Mouse (Mus musculus) neural tube, embryonic 14.5 days (tissue): ENCODE results near the gene Ndel1. TPM values are rescaled to one million over a fixed set of nuclear protein-coding genes. Genes with fewer than 3 reads are reported as not detected.

Experiments used
- polyA plus RNA-seq: library from polyadenylated mRNA; unstranded; fragments of >200 nt; fragmentation: Nextera tagmentation; extraction: Ambion mirVana; gene quantifications from 2 replicates; pipeline ENCODE4 v1.2.1, GENCODE M21; 2014

The Ndel1 gene
- polyA plus RNA-seq, 1 experiment from 2014 or later = 96.3 TPM

Other genes with a start within 250 kb of the Ndel1 start
- 92.2 and 112 TPM in 2 replicates for gene Myh10, start 180.3 kb downstream of the Ndel1 start, polyA plus RNA-seq
- not detected in 2 replicates for gene Rnf222, start 16.7 kb upstream of the Ndel1 start, polyA plus RNA-seq
- gene Rpl26, start 29.7 kb upstream of the Ndel1 start, polyA plus RNA-seq = 594 and 606 TPM in 2 replicates
- gene Odf4, start 55.2 kb upstream of the Ndel1 start, polyA plus RNA-seq = 0.89 and 1.3 TPM in 2 replicates
- gene Arhgef15, start 85.6 kb upstream of the Ndel1 start, polyA plus RNA-seq = 20.4 and 24.7 TPM in 2 replicates
- gene Slc25a35, start 96.3 kb upstream of the Ndel1 start, polyA plus RNA-seq = 1.6 and 2.2 TPM in 2 replicates
- 25.5 and 30.6 TPM in 2 replicates for gene Rangrf, start 103.3 kb upstream of the Ndel1 start, polyA plus RNA-seq
- 16.0 and 16.5 TPM in 2 replicates for gene Pfas, start 136.6 kb upstream of the Ndel1 start, polyA plus RNA-seq
- gene Ctc1, start 144.1 kb upstream of the Ndel1 start, polyA plus RNA-seq = 51.8 and 59.3 TPM in 2 replicates
- 8.7 and 12.8 TPM in 2 replicates for gene Aurkb, start 173.8 kb upstream of the Ndel1 start, polyA plus RNA-seq
- 16.1 and 17.7 TPM in 2 replicates for gene Borcs6, start 187.9 kb upstream of the Ndel1 start, polyA plus RNA-seq
- 24.7 and 27.7 TPM in 2 replicates for gene Tmem107, start 198.9 kb upstream of the Ndel1 start, polyA plus RNA-seq
- gene Vamp2, start 216.6 kb upstream of the Ndel1 start, polyA plus RNA-seq = 337 and 385 TPM in 2 replicates
- 6.5 and 9.4 TPM in 2 replicates for gene Per1, start 223.4 kb upstream of the Ndel1 start, polyA plus RNA-seq
- gene Hes7, start 248.5 kb upstream of the Ndel1 start, polyA plus RNA-seq = 0.43 and 0.52 TPM in 2 replicates